Mouse (Mus musculus) bone marrow macrophage, adult 2 months (primary cell): ENCODE results near the gene Slit1.

ENCODE experiments used
- CTCF ChIP-seq: IDR thresholded peaks from 2 replicates; pipeline ENCODE4 v1.5.1; 2012; ENCODE audit warnings: low read depth, mild to moderate bottlenecking, low read length, moderate library complexity
- POLR2A ChIP-seq: IDR thresholded peaks from 2 replicates; pipeline ENCODE4 v1.6.1; 2012; ENCODE audit warnings: mild to moderate bottlenecking, low read depth, low read length, borderline replicate concordance

DNA sequence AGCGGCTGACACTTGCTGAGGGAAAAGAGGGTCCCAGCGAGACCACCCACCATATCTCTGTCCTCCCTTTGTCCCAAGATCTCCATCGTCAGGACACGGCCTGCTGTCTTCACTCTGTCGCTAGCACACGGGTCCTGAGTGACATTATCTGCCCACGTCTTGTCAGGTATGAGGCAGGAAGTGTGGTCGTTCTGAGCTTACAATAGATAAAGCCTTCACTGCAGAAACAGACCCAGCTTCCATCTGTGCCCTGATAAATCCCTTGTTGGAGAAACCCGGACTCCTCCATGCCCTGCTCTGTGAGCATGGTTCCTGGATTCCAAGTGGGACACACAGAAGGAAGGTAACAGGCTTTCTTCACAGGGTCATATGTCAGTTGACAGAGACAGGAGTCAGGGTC, 48.9 kb downstream of the Slit1 start:
- no peak for TF ChIP-seq CTCF
- no peak for TF ChIP-seq POLR2A
